Mouse (Mus musculus) subcutaneous adipose tissue, adult 2 months (tissue): ENCODE data around the gene Eif4a2. TPM values are rescaled to one million over a fixed set of nuclear protein-coding genes. Genes with fewer than 3 reads are reported as not detected.

ENCODE experiments used
- polyA plus RNA-seq: library from polyadenylated mRNA; depleted of rRNA; stranded (reverse); fragments of >200 nt; gene quantifications from 2 replicates; pipeline ENCODE4 v1.2.3, GENCODE M21; 2012; ENCODE audit warnings: low replicate concordance; rRNA removed

Gene Eif4a2
- polyA plus RNA-seq, result 156 and 191 TPM in 2 replicates

GRCm38 (mm10) chr16:23107231-23107942 lies at the start of gene Eif4a2:
Gene Eif4a2, plus strand, starts transcription at chr16:23107444.

GRCm38 (mm10) chr16:23057668-23058447 lies 49.4 kb upstream of the Eif4a2 start, which contains the start of gene Kng1:
Gene Kng1, plus strand, starts transcription at chr16:23057865.

DNA sequence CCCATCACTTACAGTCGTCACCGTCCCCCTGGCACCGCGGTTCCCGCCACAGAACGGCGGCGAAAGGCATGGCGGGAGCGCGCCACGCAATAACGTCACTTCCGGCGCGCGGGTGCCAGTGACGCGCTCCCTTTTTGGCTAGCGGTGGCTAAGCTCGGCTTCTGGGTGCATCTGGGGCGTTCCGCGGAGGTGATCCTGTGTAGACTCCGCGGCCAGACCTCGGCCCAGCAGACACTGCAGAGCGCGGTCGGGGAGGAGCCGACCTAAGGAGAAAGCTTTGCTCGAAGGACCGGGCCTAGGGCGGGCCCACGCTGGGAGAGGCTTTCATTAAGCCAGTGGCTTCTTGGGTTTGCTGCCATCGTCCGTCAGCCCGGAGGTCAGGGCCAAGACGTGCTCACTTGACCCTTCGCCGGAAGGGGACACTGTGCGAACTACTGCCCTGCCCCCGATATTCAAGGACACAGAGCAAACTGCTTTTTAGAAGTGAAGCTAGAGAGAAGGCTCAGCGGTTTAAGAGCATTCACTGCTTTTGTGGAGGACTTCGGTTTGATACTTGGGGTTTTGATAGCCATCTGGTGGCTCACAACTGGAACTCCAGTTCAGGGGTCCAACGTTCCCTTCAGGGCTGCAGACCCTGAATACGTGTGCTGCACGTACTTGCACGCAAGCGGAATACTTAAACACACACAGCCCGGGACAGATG lies 20.6 kb downstream of the Eif4a2 start, which contains the start of gene Rfc4:
Rfc4 (minus strand) TSS at position 65 of the 703 bp plus-strand sequence.

DNA sequence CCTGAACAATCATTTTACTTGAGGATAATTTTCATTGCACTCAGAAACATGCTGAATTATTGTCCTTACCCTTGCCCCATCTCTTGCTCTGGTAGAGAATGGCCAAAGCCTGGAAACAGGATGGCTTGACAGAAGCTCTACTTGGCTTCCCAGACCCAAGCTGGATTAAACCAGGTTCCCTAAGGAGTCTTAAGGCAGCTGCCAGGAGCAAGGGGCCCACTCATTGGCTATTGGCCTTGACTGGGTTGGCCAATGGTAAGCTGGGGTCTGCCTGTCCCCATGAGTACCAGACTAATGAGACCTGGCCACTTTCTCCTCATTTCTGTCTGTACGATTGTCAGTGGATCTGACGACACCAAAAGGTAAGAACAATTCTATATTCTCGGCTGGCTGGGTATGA lies 39.0 kb downstream of the Eif4a2 start, which contains the start of gene Adipoq:
Adipoq (plus strand) TSS at position 257 of the 400 bp plus-strand sequence.

Other genes with a start within 250 kb of the Eif4a2 start
- 17.4 and 19.5 TPM in 2 replicates for gene Tbccd1, start 249.8 kb upstream of the Eif4a2 start, polyA plus RNA-seq
- gene Dnajb11, start 249.6 kb upstream of the Eif4a2 start, polyA plus RNA-seq, result 13.3 and 17.3 TPM in 2 replicates
- gene Ahsg, start 216.2 kb upstream of the Eif4a2 start, polyA plus RNA-seq, result 4.6 and 4.9 TPM in 2 replicates
- gene Fetub, start 189.1 kb upstream of the Eif4a2 start, polyA plus RNA-seq, result 0.32 TPM in 2 replicates
- 0.22 TPM in 1 of 2 replicates, not detected in the other for gene Hrg, start 156.4 kb upstream of the Eif4a2 start, polyA plus RNA-seq
- 2.1 and 9.5 TPM in 2 replicates for gene Kng2, start 78.0 kb upstream of the Eif4a2 start, polyA plus RNA-seq
- gene Kng1, start 49.6 kb upstream of the Eif4a2 start, polyA plus RNA-seq, result 0.23 and 0.27 TPM in 2 replicates
- gene Rfc4, start 20.3 kb downstream of the Eif4a2 start, polyA plus RNA-seq, result 0.60 and 0.67 TPM in 2 replicates
- gene Adipoq, start 39.1 kb downstream of the Eif4a2 start, polyA plus RNA-seq, result 1,213 and 4,906 TPM in 2 replicates
- 9.1 and 21.5 TPM in 2 replicates for gene St6gal1, start 117.3 kb downstream of the Eif4a2 start, polyA plus RNA-seq